Mouse (Mus musculus): ENCODE results near the gene Fgl2. TPM values are rescaled to one million over a fixed set of nuclear protein-coding genes. Genes with fewer than 3 reads are reported as not detected.
A peak's percentile ranks its signal among the peaks of the same experiment; 100 is the strongest.

The Fgl2 gene
- polyA plus RNA-seq, 1 experiment from 2014 or later, result 35.5 TPM

DNA sequence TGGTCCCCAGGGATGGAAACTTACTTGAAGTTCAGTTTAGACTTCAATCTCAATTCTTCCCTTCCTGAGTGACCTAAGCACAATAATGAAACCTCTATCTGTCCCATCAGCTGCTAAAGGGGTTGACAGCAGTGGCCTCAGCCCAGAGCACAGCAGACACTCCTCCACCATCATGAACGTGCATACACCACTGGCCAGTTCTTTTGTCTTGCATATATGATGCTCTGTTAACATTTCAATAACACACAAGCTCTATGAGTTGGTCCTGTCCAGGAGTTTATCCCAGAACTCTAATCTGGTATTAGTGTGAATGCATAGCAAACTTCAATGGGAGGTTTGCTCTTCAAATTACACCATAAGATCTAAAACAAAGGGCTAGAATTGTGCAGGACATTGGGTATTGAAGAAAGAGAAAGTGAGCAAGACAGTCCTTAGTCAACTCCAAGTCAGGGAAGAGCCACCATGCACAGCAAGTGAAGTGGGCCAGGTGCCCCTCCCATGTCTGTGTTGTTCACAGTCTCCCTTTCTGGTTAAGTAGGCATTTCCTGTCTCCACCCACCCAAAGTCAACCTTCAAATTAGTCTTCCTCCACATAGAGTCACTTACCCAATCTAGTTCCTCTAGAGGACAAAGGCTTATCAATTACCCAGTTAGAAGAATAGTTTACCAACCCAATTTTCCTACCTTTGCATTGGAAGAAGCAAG, 41.8 kb downstream of the Fgl2 start:
- H3K9ac ChIP-seq, result no peak overlapping the region
- no peaks in the 10 kb centered on the region for H3K27me3 ChIP-seq
- WGBS, result 53% methylated on average over 1 of the region's 1 CpGs
- no peaks in the 10 kb centered on the region for H3K4me1 ChIP-seq (replicated peaks)
- no peak overlapping the region for H3K4me2 ChIP-seq
- no peak overlapping the region for H3K27ac ChIP-seq
- no peaks in the 10 kb centered on the region for H3K9me3 ChIP-seq (replicated peaks)
- no peaks in the 10 kb centered on the region for H3K36me3 ChIP-seq
- H3K4me3 ChIP-seq, result no peak overlapping the region
- ATAC-seq (replicated peaks; ENCODE audit: insufficient number of reproducible peaks, insufficient read depth, low FRiP score, low read depth), result no peak

DNA sequence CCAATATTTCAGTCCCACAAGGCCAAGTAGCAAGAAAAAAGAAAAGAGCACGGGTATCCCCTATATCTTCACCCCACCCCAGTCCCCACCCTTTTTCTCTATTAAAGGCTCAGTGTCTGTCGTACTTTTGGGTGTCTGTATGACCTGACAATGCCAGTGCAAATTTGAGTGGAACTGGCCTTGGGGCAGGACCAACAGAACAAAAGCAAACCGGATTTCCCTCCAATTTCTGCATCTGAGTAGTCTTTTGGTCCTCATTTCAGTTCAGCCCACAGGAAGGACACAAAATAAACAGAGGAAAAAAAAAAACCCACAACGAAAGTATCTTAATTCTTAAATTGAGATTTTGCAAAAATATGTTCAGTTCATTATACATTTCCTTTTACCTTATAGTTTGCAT, 46.2 kb downstream of the Fgl2 start:
- Histone ChIP-seq H3K9me3 (replicated peaks) (no peaks in the 10 kb centered on the region), H3K4me1 (replicated peaks) (no peaks in the 10 kb centered on the region), H3K4me2 (no peak overlapping the region), H3K27me3 (no peaks in the 10 kb centered on the region), H3K27ac (no peak overlapping the region), H3K4me3 (no peak overlapping the region), H3K36me3 (no peaks in the 10 kb centered on the region), H3K9ac (no peak overlapping the region)
- ATAC-seq (replicated peaks; ENCODE audit: insufficient number of reproducible peaks, insufficient read depth, low FRiP score, low read depth), result no peak
- 66% methylated on average over 4 of the region's 4 CpGs for WGBS

DNA sequence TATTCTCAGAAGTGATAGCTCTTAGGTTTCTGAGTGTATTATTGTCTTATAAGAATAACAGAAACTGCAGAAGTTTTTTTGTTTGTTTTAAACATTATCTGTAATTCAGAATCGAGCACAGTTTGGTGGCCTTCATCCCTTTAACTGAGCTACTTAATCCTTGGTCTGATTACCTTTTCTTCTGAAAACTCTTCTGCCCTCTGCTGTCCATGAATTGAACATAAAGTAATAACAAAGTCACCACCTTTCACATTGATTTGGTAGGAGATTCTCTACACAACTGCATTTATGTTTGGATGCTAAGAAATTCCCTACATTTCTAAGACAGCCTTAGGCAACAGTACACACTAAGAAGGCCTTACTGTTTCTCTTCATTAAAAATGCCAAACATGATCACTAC, 48.2 kb downstream of the Fgl2 start:
- Histone ChIP-seq H3K4me2 (no peak overlapping the region), H3K4me1 (replicated peaks) (peaks cover 7% of the 10 kb centered on the region; the same call in 1 of the 2 replicates), H3K9me3 (replicated peaks) (no peaks in the 10 kb centered on the region), H3K36me3 (no peaks in the 10 kb centered on the region), H3K9ac (no peak overlapping the region), H3K4me3 (no peak overlapping the region), H3K27me3 (no peaks in the 10 kb centered on the region), H3K27ac (no peak overlapping the region)
- 14% methylated on average over 1 of the region's 1 CpGs for WGBS
- ATAC-seq (replicated peaks; ENCODE audit: insufficient number of reproducible peaks, insufficient read depth, low FRiP score, low read depth), result no peak

DNA sequence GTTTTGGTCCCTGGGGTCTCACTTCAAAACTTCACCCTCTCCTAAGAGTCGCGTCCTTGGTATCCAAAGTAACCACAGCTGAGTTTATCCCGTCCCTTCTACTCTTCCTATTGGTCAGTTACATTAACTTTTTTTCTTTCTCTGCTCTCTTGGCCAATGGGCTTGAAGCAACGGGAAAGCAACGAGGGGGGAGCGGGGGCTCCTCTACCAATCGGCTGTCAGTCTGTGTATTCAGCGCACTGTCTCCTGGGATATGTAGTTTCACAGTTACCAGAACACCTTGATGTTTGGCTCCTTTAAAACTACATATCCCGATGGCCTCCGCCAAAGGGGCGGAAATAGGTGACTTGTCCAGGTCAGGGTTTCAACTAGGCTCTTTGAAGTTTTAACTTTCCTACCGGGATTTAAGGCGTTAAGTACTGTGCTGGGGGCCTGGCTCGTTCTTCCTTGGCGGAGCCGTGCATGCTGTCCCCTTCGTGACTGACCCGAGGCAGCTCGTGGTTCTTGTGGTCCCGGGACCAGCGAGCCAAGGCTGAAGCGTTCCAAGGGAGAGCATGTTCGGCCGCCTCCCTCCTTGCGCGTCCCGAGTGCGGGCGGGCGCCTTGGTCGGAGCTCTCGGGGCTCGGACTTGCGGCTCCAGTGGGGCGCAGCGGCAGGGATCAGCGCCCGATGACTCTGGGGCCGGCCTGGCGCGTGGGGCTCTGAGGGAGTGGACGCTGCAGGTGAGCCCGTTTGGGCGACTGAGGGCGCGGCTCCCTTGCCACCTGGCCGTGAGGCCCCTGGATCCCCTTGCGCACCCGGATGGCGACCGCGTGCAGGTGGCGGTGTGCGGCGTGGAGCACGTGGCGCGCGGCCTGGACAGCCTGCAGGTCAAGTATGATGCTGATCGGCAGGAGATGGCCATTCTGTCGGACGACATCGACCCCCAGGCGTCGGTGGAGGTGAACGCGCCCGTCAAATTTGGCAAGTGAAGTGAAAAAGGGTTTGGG, 52.5 kb downstream of the Fgl2 start, which contains the start of the genes Ccdc146 and Fam185a:
Gene Ccdc146, minus strand, starts transcription at position 64 of the 989 bp plus-strand sequence.
Gene Fam185a, plus strand, starts transcription at position 345 of the 989 bp plus-strand sequence.
- Histone ChIP-seq H3K4me1 (replicated peaks) (peaks cover 14% of the 10 kb centered on the region), H3K4me3 (peak within 1 kb of the TSS; percentile 68), H3K4me2 (peak within 1 kb of the TSS; percentile 94), H3K27me3 (no peaks in the 10 kb centered on the region), H3K9me3 (replicated peaks) (no peaks in the 10 kb centered on the region), H3K36me3 (no peaks in the 10 kb centered on the region), H3K9ac (peak within 1 kb of the TSS; percentile 70), H3K27ac (peak within 1 kb of the TSS; percentile 52)
- ATAC-seq (replicated peaks; ENCODE audit: insufficient number of reproducible peaks, insufficient read depth, low FRiP score, low read depth), result peak; percentile 100
- WGBS, result under 1% methylated on average over 68 of the region's 68 CpGs

DNA sequence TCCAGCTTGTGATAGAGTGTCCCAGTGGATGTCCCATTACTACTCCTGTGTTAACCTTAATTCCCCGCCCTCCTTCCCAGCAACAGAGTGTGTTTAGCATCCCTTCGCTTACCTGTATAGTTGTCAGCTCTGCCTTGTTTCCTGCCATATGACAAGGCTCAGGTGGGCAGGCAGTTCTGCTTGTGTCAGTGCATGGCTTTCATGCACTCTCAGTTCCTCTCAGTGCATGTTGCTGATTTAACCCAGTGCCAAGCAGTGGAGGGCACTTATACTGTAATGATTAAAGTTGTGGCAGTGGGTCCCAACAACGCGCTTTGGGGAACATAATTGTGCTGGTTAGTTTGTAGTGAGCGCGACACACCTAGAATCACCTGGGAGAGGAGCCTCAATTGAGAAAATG, 54.2 kb downstream of the Fgl2 start:
- no peaks in the 10 kb centered on the region for H3K27me3 ChIP-seq
- 0 out of 2 replicates have a peak overlapping the region, but pooled peaks have one; percentile 68 for H3K4me3 ChIP-seq
- H3K9me3 ChIP-seq (replicated peaks), result no peaks in the 10 kb centered on the region
- peaks cover 14% of the 10 kb centered on the region for H3K4me1 ChIP-seq (replicated peaks)
- WGBS, result 95% methylated on average over 6 of the region's 6 CpGs
- H3K4me2 ChIP-seq, result no peak overlapping the region
- H3K9ac ChIP-seq, result no peak overlapping the region
- no peaks in the 10 kb centered on the region for H3K36me3 ChIP-seq
- no peak overlapping the region for H3K27ac ChIP-seq
- no peak for ATAC-seq (replicated peaks; ENCODE audit: insufficient number of reproducible peaks, insufficient read depth, low FRiP score, low read depth)

Other genes starting within 250 kb of the Fgl2 start
- gene Gsap, start 186.4 kb upstream of the Fgl2 start, polyA plus RNA-seq (2015; fragmentation: Nextera tagmentation; extraction: Ambion mirVana), result 1.8 and 2.5 TPM in 2 replicates
- 1.8 and 3.0 TPM in 2 replicates for gene Ccdc146, start 52.0 kb downstream of the Fgl2 start, polyA plus RNA-seq (2015; fragmentation: Nextera tagmentation; extraction: Ambion mirVana)
- 8.4 and 8.5 TPM in 2 replicates for gene Fam185a, start 52.3 kb downstream of the Fgl2 start, polyA plus RNA-seq (2015; fragmentation: Nextera tagmentation; extraction: Ambion mirVana)
- gene Lrrc17, start 170.9 kb downstream of the Fgl2 start, polyA plus RNA-seq (2015; fragmentation: Nextera tagmentation; extraction: Ambion mirVana), result 23.9 and 35.3 TPM in 2 replicates

Data from heart, embryonic 15.5 days (tissue).